Mouse (Mus musculus): ENCODE results near the gene Tmem260.

- no peak for TF ChIP-seq CTCF (IDR thresholded peaks at IDR 0.05; ENCODE audit: control insufficient read depth, insufficient read depth, insufficient replicate concordance, low read depth, low read length)
- no peak for TF ChIP-seq POLR2A (IDR thresholded peaks at IDR 0.05; ENCODE audit: control insufficient read depth, low read depth, low read length)
Measured at GRCm38 (mm10) chr14:48458901-48459300, 13.0 kb downstream of the Tmem260 start.
